Mouse (Mus musculus) cerebellum, adult 2 months (tissue): ENCODE data around the gene Tnrc6b.

Experiments used
- CTCF ChIP-seq: fragments of 200-500 bp; IDR thresholded peaks from 2 replicates; pipeline ENCODE4 v1.5.1; 2011; ENCODE audit warnings: low read depth, mild to moderate bottlenecking, control low read depth, low read length, moderate library complexity, borderline replicate concordance; ENCODE audit not compliant: insufficient read depth
- POLR2A ChIP-seq: fragments of 200-500 bp; IDR thresholded peaks from 2 replicates; pipeline ENCODE4 v1.6.1; 2011; ENCODE audit warnings: low read length, control low read depth, borderline replicate concordance; ENCODE audit not compliant: insufficient read depth

DNA sequence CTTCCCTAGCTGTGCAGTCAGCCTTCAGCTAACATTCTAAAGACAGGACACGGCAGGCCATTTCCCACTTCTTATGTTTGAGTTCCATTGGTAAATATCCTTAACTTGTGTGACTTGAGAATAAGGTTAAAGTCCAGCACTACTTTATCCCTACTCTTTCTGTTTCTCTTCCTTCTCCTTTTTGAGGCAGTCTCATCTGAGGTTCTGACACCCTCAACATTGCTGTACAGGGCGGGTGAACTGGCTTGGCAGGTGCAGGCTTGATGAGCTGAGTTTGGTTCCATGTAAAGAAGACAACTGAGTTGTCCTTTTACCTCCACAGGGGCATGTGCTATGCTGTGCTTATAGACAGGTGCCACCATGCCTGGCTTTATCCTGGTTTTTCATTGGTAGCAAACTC is 272.2 kb downstream of the Tnrc6b start:
- TF ChIP-seq POLR2A (no peak), CTCF (no peak)
